ENCODE assay signal across 16 mouse cellular contexts in genomic region chr9:121295221-121295620, GRCm38 (mm10).
"Had no signal": no experiment of that assay in that cellular context is flagged by ENCODE, and none has a peak within 500 bp of the region (broad histone marks: within the 10 kb centered on the region; RNA-seq: fewer than 3 reads in every experiment).

No protein-coding gene starts in this region.

- H3K9me3 ChIP-seq: neural tube, embryonic 15.5 days; stomach, embryonic 15.5 days had no signal

- H3K4me3 ChIP-seq: neural tube, embryonic 13.5 days; neural tube, embryonic 15.5 days; stomach, embryonic 15.5 days had no signal

- H3K9ac ChIP-seq: neural tube, embryonic 13.5 days; neural tube, embryonic 15.5 days; stomach, embryonic 15.5 days had no signal

- H3K27ac ChIP-seq: neural tube, embryonic 13.5 days; neural tube, embryonic 15.5 days; stomach, embryonic 15.5 days; stomach, postnatal 0 days had no signal

- DNase-seq: retina, postnatal 1 day; right cerebral cortex, adult 18-20 months; right cerebral cortex, postnatal 14 days; right cerebral cortex, postnatal 25 days; right cerebral cortex, postnatal 4 days; spleen, adult 18-20 months; thymus, adult 18-20 months; thymus, adult 2 months; thymus, postnatal 14 days; thymus, postnatal 25 days; thymus, postnatal 36 days; thymus, postnatal 4 days had no signal

- H3K4me2 ChIP-seq: neural tube, embryonic 13.5 days; neural tube, embryonic 15.5 days; stomach, embryonic 15.5 days had no signal

- H3K27me3 ChIP-seq: neural tube, embryonic 13.5 days; neural tube, embryonic 15.5 days had no signal

- H3K36me3 ChIP-seq: neural tube, embryonic 13.5 days; neural tube, embryonic 15.5 days; stomach, embryonic 15.5 days had no signal
